Mouse (Mus musculus): ENCODE measurements around the gene Ubqln1. TPM values are rescaled to one million over a fixed set of nuclear protein-coding genes. Genes with fewer than 3 reads are reported as not detected.

The Ubqln1 gene
- total RNA-seq, 2 experiments from 2014 or later = 139 to 143 TPM

- Histone ChIP-seq H3K27ac (peak overlapping the region; percentile 99), H3K4me3 (peak overlapping the region; percentile 91)
- TF ChIP-seq CTCF (conservative IDR thresholded peaks at IDR 0.05) = no peak
- no peak for DNase-seq (ENCODE audit: low spot score in 2 of 2)
Observed at GRCm38 (mm10) chr13:58214346-58215252, 854 bp downstream of the Ubqln1 start.

- no peak for TF ChIP-seq CTCF (conservative IDR thresholded peaks at IDR 0.05)
- Histone ChIP-seq H3K4me3 (peak overlapping the region; percentile 91), H3K27ac (no peak overlapping the region)
- DNase-seq (ENCODE audit: low spot score in 2 of 2) = no peak
Observed at GRCm38 (mm10) chr13:58213801-58214200, 1.7 kb downstream of the Ubqln1 start.

- no peak for TF ChIP-seq CTCF (conservative IDR thresholded peaks at IDR 0.05)
- H3K4me3 ChIP-seq = no peak overlapping the region
- H3K27ac ChIP-seq = no peak overlapping the region
- no peak for DNase-seq (ENCODE audit: low spot score in 2 of 2)
Observed at GRCm38 (mm10) chr13:58212530-58212929, 2.9 kb downstream of the Ubqln1 start.

GRCm38 (mm10) chr13:58210441-58210840, 5.0 kb downstream of the Ubqln1 start:
- DNase-seq (ENCODE audit: low spot score in 2 of 2) = no peak
- no peak overlapping the region for H3K4me3 ChIP-seq
- no peak for TF ChIP-seq CTCF (conservative IDR thresholded peaks at IDR 0.05)
- no peak overlapping the region for H3K27ac ChIP-seq

GRCm38 (mm10) chr13:58206084-58206483, 9.4 kb downstream of the Ubqln1 start:
- no peak for TF ChIP-seq CTCF (conservative IDR thresholded peaks at IDR 0.05)
- no peak overlapping the region for H3K27ac ChIP-seq
- no peak for DNase-seq (ENCODE audit: low spot score in 2 of 2)
- H3K4me3 ChIP-seq = no peak overlapping the region

GRCm38 (mm10) chr13:58204986-58205385, 10.5 kb downstream of the Ubqln1 start:
- no peak for TF ChIP-seq CTCF (conservative IDR thresholded peaks at IDR 0.05)
- Histone ChIP-seq H3K4me3 (no peak overlapping the region), H3K27ac (no peak overlapping the region)
- DNase-seq (ENCODE audit: low spot score in 2 of 2) = no peak

GRCm38 (mm10) chr13:58204202-58204601, 11.3 kb downstream of the Ubqln1 start:
- no peak for DNase-seq (ENCODE audit: low spot score in 2 of 2)
- Histone ChIP-seq H3K4me3 (no peak overlapping the region), H3K27ac (no peak overlapping the region)
- TF ChIP-seq CTCF (conservative IDR thresholded peaks at IDR 0.05) = no peak

GRCm38 (mm10) chr13:58202903-58203302, 12.6 kb downstream of the Ubqln1 start:
- no peak for TF ChIP-seq CTCF (conservative IDR thresholded peaks at IDR 0.05)
- no peak for DNase-seq (ENCODE audit: low spot score in 2 of 2)
- no peak overlapping the region for H3K4me3 ChIP-seq
- H3K27ac ChIP-seq = no peak overlapping the region

- DNase-seq (ENCODE audit: low spot score in 2 of 2) = no peak
- H3K4me3 ChIP-seq = no peak overlapping the region
Observed at GRCm38 (mm10) chr13:58201908-58202307, 13.5 kb downstream of the Ubqln1 start.

GRCm38 (mm10) chr13:58201343-58201742, 14.1 kb downstream of the Ubqln1 start:
- H3K27ac ChIP-seq = no peak overlapping the region
- H3K4me3 ChIP-seq = no peak overlapping the region
- no peak for DNase-seq (ENCODE audit: low spot score in 2 of 2)
- no peak for TF ChIP-seq CTCF (conservative IDR thresholded peaks at IDR 0.05)

More at GRCm38 (mm10) chr13:58201908-58202307, 13.5 kb downstream of the Ubqln1 start:
- TF ChIP-seq CTCF (conservative IDR thresholded peaks at IDR 0.05) = no peak
- H3K27ac ChIP-seq = no peak overlapping the region

GRCm38 (mm10) chr13:58197981-58198640, 17.3 kb downstream of the Ubqln1 start:
- TF ChIP-seq CTCF (conservative IDR thresholded peaks at IDR 0.05) = no peak
- H3K27ac ChIP-seq = no peak overlapping the region
- H3K4me3 ChIP-seq = no peak overlapping the region
- no peak for DNase-seq (ENCODE audit: low spot score in 2 of 2)

- no peak overlapping the region for H3K4me3 ChIP-seq
- H3K27ac ChIP-seq = no peak overlapping the region
- TF ChIP-seq CTCF (conservative IDR thresholded peaks at IDR 0.05) = no peak
- DNase-seq (ENCODE audit: low spot score in 2 of 2) = no peak
Observed at GRCm38 (mm10) chr13:58197211-58197610, 18.2 kb downstream of the Ubqln1 start.

- Histone ChIP-seq H3K4me3 (no peak overlapping the region), H3K27ac (no peak overlapping the region)
- no peak for TF ChIP-seq CTCF (conservative IDR thresholded peaks at IDR 0.05)
- DNase-seq (ENCODE audit: low spot score in 2 of 2) = no peak
Observed at GRCm38 (mm10) chr13:58194908-58195307, 20.5 kb downstream of the Ubqln1 start.

All from layer of hippocampus, adult 2 months (tissue).